Mouse (Mus musculus) midbrain, embryonic 11.5 days (tissue): Measurements from ENCODE around the gene Abca1. TPM values are rescaled to one million over a fixed set of nuclear protein-coding genes. Genes with fewer than 3 reads are reported as not detected.
A peak's percentile ranks its signal among the peaks of the same experiment; 100 is the strongest.

Source experiments
- ATAC-seq: fragments of 200-750 bp; cut with Nextera tagmentation; 2 replicates; pipeline ENCODE4 v1.8.0; 2017; ENCODE audit warnings: moderate TSS enrichment, moderate library complexity; ENCODE audit not compliant: low FRiP score
- DNase-seq: peaks from one replicate; pipeline ENCODE4 v3.0.0; 2015; ENCODE audit warnings: low spot score; ENCODE audit errors: missing footprints
- H3K27ac ChIP-seq: fragments of 300-500 bp; sonication (generic); 2 replicates; pipeline ENCODE4 v1.5.1; 2014; ENCODE audit warnings: low read depth, low read length
- H3K27me3 ChIP-seq: fragments of 300-500 bp; sonication (generic); 2 replicates; pipeline ENCODE4 v1.6.1; 2014; ENCODE audit warnings: mild to moderate bottlenecking, low read length, moderate library complexity, mixed read lengths; ENCODE audit not compliant: control insufficient read depth, insufficient read depth
- H3K36me3 ChIP-seq: fragments of 300-500 bp; sonication (generic); 2 replicates; pipeline ENCODE4 v1.6.1; 2014; ENCODE audit warnings: mild to moderate bottlenecking, low read length, moderate library complexity, mixed read lengths; ENCODE audit not compliant: control insufficient read depth, insufficient read depth
- H3K4me1 ChIP-seq: fragments of 300-500 bp; sonication (generic); 2 replicates; pipeline ENCODE4 v1.6.1; 2014; ENCODE audit warnings: low read length; ENCODE audit not compliant: control insufficient read depth, insufficient read depth
- H3K4me2 ChIP-seq: fragments of 300-500 bp; sonication (generic); 2 replicates; pipeline ENCODE4 v1.6.1; 2014; ENCODE audit warnings: mild to moderate bottlenecking, moderate library complexity
- H3K4me3 ChIP-seq: fragments of 300-500 bp; sonication (generic); 2 replicates; pipeline ENCODE4 v1.5.1; 2014; ENCODE audit warnings: low read depth, low read length
- H3K9ac ChIP-seq: fragments of 300-500 bp; sonication (generic); 2 replicates; pipeline ENCODE4 v1.6.1; 2014; ENCODE audit warnings: low read length
- H3K9me3 ChIP-seq: fragments of 300-500 bp; sonication (generic); 2 replicates; pipeline ENCODE4 v1.6.1; 2016; ENCODE audit warnings: low read length; ENCODE audit not compliant: control insufficient read depth
- WGBS: fragments of 180-500 bp; shearing (Covaris S2); extraction: QIAGEN DNeasy Blood & Tissue Kit; methylation state at CpG from one replicate; pipeline ENCODE4 v1.1.7; 2014; 5-methylcytosine and 5-hydroxymethylcytosine counted together
- polyA plus RNA-seq: library from polyadenylated mRNA; unstranded; fragments of >200 nt; fragmentation: Nextera tagmentation; extraction: Ambion mirVana; gene quantifications from 2 replicates; pipeline ENCODE4 v1.2.1, GENCODE M21; 2014

Abca1 gene
- polyA plus RNA-seq, 1 experiment from 2014 or later, result 5.4 TPM

DNA sequence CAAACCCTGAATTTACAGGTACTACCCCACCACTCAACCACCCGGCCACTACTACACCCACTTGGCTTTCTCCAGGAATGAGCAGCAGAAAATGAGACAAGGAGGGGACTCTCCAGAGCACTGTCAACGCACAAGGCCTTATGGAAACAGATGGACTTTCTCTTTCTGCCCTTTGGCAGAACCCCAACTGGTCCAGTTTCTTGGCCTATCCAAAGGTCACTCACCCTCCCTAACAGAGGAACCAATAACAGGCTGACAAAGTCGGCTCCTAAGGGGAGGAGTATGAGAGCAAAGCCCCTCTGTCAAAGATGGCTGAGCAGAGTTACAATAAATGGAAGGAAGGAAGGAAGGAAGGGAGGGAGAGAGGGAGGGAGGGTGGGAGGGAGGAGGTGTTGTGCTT lies 65.4 kb downstream of the Abca1 start:
- no peaks in the 10 kb centered on the region for H3K27me3 ChIP-seq
- H3K9me3 ChIP-seq, result no peaks in the 10 kb centered on the region
- no peak overlapping the region for H3K27ac ChIP-seq
- no peak overlapping the region for H3K4me2 ChIP-seq
- no peak overlapping the region for H3K4me3 ChIP-seq
- ATAC-seq, result no peak
- WGBS, result 74% methylated on average over 3 of the region's 3 CpGs
- no peaks in the 10 kb centered on the region for H3K4me1 ChIP-seq
- H3K9ac ChIP-seq, result no peak overlapping the region
- DNase-seq, result peak; percentile 39
- no peaks in the 10 kb centered on the region for H3K36me3 ChIP-seq

DNA sequence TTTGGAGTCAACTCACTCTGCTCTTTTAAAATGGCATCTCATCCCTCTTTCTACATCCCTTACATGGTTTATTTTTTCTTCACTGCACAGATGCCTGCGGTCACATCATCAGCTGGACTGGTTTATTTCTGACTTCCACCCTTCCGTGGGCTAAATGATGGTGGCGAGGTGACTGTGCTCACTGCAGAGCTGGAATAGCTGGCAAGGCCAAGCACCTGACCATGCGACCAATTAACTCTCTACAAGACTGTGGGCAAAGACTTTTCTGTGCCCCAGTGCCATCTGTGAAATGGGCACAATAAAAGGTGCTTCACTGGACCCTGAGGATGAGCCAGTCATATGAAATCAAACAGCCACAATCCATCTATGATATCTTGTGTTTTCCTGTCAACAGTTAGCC lies 66.1 kb downstream of the Abca1 start:
- H3K4me1 ChIP-seq, result no peaks in the 10 kb centered on the region
- 93% methylated on average over 4 of the region's 4 CpGs for WGBS
- no peak overlapping the region for H3K4me3 ChIP-seq
- H3K4me2 ChIP-seq, result no peak overlapping the region
- H3K36me3 ChIP-seq, result no peaks in the 10 kb centered on the region
- no peak overlapping the region for H3K27ac ChIP-seq
- ATAC-seq (no peak), DNase-seq (peak; percentile 69)
- H3K9ac ChIP-seq, result no peak overlapping the region
- no peaks in the 10 kb centered on the region for H3K9me3 ChIP-seq
- H3K27me3 ChIP-seq, result no peaks in the 10 kb centered on the region

DNA sequence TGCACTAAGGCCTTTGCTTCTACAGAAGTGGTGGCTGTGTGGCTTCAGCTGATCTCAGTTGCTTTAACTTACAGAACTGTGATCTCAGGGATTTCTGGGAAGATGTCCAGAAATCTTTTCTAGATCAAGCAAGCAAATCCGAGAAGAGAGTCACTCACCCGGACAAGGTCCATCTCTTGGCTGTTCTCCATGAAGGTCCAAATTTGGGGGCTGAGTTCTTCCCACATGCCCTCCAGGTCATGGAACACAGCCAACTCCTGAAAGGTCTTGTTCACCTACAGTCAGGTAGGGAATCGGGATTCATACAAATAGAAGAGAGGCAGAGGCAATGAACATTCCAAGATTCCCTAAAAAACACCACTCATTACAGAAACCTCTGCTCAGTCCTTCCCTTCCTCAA lies 70.1 kb downstream of the Abca1 start:
- ATAC-seq, result no peak

DNA sequence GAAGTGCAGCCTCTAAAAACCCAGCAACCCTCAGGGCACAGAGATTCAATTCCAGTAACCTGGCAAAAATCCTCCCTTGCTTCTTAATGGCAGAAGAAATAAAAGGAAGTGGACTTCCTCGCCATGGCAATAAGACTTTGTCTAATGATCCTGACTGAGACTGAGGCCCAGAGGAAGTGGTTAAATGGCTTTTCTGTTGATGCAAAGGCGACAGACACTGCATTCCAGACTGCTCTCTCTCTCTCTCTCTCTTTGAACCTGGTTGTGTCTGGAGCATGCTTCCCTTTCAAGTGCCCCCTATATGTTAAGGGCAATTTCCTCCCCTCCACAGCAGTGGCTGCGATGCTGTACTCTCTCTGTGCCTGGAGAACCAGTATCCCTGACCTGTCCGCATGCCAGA lies 70.7 kb downstream of the Abca1 start:
- no peak overlapping the region for H3K27ac ChIP-seq
- H3K36me3 ChIP-seq, result no peaks in the 10 kb centered on the region
- H3K4me2 ChIP-seq, result no peak overlapping the region
- H3K4me1 ChIP-seq, result no peaks in the 10 kb centered on the region
- no peak overlapping the region for H3K4me3 ChIP-seq
- WGBS, result 74% methylated on average over 4 of the region's 4 CpGs
- no peak overlapping the region for H3K9ac ChIP-seq
- H3K27me3 ChIP-seq, result no peaks in the 10 kb centered on the region
- DNase-seq (peak; percentile 49), ATAC-seq (no peak)
- H3K9me3 ChIP-seq, result no peaks in the 10 kb centered on the region

More for the DNA sequence above, 70.1 kb downstream of the Abca1 start:
- no peaks in the 10 kb centered on the region for H3K36me3 ChIP-seq
- no peaks in the 10 kb centered on the region for H3K9me3 ChIP-seq
- no peak overlapping the region for H3K9ac ChIP-seq
- no peak overlapping the region for H3K4me2 ChIP-seq
- WGBS, result 87% methylated on average over 3 of the region's 3 CpGs
- H3K4me1 ChIP-seq, result no peaks in the 10 kb centered on the region
- H3K27me3 ChIP-seq, result no peaks in the 10 kb centered on the region
- no peak for DNase-seq
- no peak overlapping the region for H3K4me3 ChIP-seq
- no peak overlapping the region for H3K27ac ChIP-seq

DNA sequence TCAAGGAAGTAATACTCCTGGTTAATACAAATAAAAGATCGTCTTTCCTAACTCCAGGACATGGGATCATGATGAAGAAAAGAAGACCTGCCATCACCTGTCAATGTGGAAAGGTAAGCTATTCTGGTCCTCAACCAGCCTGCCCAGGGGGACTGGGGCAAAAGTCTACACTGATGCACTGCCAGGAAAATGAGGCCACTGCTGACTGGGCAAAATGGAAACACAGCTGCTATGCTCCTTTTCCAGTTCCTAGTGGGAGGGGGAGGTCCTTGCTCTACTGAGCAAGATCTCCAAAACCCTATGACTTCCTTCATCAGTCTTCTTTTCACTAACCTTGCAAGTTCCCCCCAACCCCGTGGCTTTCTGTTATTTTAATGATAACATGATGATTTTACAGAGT lies 73.1 kb downstream of the Abca1 start:
- WGBS, result 72% methylated on average over 2 of the region's 2 CpGs
- Histone ChIP-seq H3K4me2 (no peak overlapping the region), H3K36me3 (no peaks in the 10 kb centered on the region), H3K27ac (no peak overlapping the region), H3K27me3 (no peaks in the 10 kb centered on the region), H3K9ac (no peak overlapping the region), H3K4me3 (no peak overlapping the region), H3K9me3 (no peaks in the 10 kb centered on the region), H3K4me1 (no peaks in the 10 kb centered on the region)
- no peak for DNase-seq
- ATAC-seq, result no peak

DNA sequence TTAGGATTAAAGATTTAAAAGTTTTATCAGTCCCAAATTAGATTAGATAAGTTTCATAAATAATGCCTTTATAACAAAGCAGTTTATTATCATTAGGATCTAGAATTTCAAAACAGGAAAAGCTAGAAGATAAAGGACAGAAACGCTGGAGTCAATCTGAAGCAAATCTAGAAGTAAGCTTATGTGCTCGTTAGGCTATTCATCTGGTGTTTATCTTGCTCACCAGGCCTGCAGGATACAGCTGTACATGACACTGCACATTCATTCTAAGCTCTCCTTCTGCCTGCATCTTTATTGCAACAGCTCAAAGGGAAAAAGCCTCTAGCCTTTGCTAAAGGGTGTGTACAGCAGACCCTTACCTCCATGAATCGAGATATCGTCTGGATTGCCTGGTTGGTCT lies 74.1 kb downstream of the Abca1 start:
- H3K9me3 ChIP-seq, result no peaks in the 10 kb centered on the region
- no peak overlapping the region for H3K4me2 ChIP-seq
- no peaks in the 10 kb centered on the region for H3K36me3 ChIP-seq
- H3K4me1 ChIP-seq, result no peaks in the 10 kb centered on the region
- DNase-seq (no peak), ATAC-seq (no peak)
- H3K27ac ChIP-seq, result no peak overlapping the region
- no peaks in the 10 kb centered on the region for H3K27me3 ChIP-seq
- H3K9ac ChIP-seq, result no peak overlapping the region
- 82% methylated on average over 4 of the region's 4 CpGs for WGBS
- no peak overlapping the region for H3K4me3 ChIP-seq

DNA sequence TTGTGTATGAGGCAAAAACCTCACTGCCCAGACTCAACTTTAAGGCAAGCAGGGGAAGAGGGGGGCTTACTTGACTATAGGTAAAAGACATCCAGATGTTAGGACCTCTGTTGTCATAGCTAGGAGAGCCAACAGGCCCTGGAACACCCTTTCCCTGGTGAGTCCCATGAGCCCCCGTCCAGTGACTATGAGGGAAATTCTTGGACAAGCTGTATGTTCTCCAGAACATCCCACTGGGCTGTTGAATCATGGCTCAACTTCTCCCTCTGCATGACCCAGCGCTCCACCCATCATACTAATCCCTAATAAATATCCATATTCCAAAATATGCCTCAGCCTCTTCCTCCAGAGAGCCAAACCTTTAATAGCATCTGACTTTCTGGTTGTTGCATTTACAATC lies 76.6 kb downstream of the Abca1 start:
- no peak overlapping the region for H3K9ac ChIP-seq
- DNase-seq (no peak), ATAC-seq (no peak)
- H3K36me3 ChIP-seq, result no peaks in the 10 kb centered on the region
- no peak overlapping the region for H3K4me3 ChIP-seq
- no peak overlapping the region for H3K4me2 ChIP-seq
- H3K27ac ChIP-seq, result no peak overlapping the region
- H3K9me3 ChIP-seq, result no peaks in the 10 kb centered on the region
- no peaks in the 10 kb centered on the region for H3K4me1 ChIP-seq
- H3K27me3 ChIP-seq, result no peaks in the 10 kb centered on the region
- WGBS, result 83% methylated on average over 2 of the region's 2 CpGs

DNA sequence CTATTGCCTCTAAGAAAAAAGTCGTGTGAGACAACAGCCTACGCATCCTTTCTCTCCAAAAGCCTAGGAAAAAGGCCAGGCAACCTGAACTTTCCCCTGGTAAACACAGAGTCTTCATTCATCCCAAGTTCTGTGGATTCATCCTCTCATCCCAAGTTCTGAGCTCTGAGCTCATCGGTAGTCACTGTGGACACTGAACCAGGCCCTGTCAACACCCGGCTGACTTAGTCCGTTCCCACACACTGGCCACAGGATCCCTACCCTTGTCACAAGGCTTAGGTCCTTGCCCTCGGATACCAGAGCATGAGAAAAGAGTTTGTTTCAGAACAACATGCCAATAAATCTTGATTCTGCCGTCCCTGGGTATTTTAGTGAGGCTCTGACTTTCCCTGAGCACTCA lies 77.2 kb downstream of the Abca1 start:
- no peak overlapping the region for H3K4me2 ChIP-seq
- DNase-seq (no peak), ATAC-seq (no peak)
- no peaks in the 10 kb centered on the region for H3K9me3 ChIP-seq
- H3K4me1 ChIP-seq, result no peaks in the 10 kb centered on the region
- no peak overlapping the region for H3K4me3 ChIP-seq
- no peaks in the 10 kb centered on the region for H3K36me3 ChIP-seq
- no peak overlapping the region for H3K9ac ChIP-seq
- no peaks in the 10 kb centered on the region for H3K27me3 ChIP-seq
- H3K27ac ChIP-seq, result no peak overlapping the region
- WGBS, result 89% methylated on average over 7 of the region's 7 CpGs

DNA sequence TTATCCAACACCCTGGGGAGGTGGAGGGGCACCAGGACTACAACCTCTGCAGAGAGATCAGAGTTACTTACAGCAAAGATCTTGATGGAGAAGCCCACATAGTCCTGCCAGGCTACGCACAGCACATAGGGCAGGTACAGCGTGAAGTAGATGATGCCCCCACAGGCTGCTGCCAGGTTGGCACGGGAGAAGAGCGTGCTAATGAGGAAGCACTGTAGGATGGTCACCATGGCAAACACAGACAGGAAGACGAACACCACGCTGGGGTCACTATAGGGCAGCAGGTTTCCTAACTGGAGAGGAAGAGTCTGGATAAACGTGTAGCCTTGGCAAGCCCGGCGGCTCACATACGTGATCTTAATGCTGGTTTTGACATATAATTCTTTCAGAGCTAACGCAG lies 77.8 kb downstream of the Abca1 start:
- 93% methylated on average over 11 of the region's 11 CpGs for WGBS
- DNase-seq (no peak), ATAC-seq (no peak)
- no peaks in the 10 kb centered on the region for H3K9me3 ChIP-seq
- no peaks in the 10 kb centered on the region for H3K36me3 ChIP-seq
- H3K4me1 ChIP-seq, result no peaks in the 10 kb centered on the region
- H3K4me2 ChIP-seq, result no peak overlapping the region
- H3K27me3 ChIP-seq, result no peaks in the 10 kb centered on the region
- no peak overlapping the region for H3K4me3 ChIP-seq
- no peak overlapping the region for H3K9ac ChIP-seq
- no peak overlapping the region for H3K27ac ChIP-seq

DNA sequence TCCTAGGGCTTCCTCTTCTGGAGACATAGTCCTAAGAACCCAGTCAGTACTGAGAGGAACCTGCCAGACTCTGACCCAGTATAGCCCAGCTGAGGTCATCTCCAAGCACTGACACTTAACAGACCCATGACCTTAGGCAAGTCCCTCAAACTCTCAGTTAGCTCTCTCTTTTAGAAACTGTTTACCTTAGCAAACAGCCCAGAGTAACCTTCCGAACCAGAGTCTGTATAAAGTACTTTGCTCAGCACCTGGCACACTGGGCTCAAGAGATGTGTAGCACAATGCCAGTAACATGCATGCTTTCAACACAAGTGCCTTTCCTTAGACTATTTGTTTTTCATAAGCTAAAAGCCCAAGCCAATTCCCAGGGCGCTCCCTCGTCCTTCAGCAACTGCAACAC lies 79.4 kb downstream of the Abca1 start:
- no peaks in the 10 kb centered on the region for H3K4me1 ChIP-seq
- 82% methylated on average over 3 of the region's 3 CpGs for WGBS
- H3K4me3 ChIP-seq, result no peak overlapping the region
- no peaks in the 10 kb centered on the region for H3K36me3 ChIP-seq
- H3K9me3 ChIP-seq, result no peaks in the 10 kb centered on the region
- H3K9ac ChIP-seq, result no peak overlapping the region
- H3K4me2 ChIP-seq, result no peak overlapping the region
- DNase-seq, result no peak
- no peak overlapping the region for H3K27ac ChIP-seq
- no peaks in the 10 kb centered on the region for H3K27me3 ChIP-seq
- no peak for ATAC-seq
